In genomic region chr5:134312691-134313450, GRCm38 (mm10) we compare ENCODE assay signal across 7 mouse cellular contexts. TPM values are rescaled to one million over a fixed set of nuclear protein-coding genes. Genes with fewer than 3 reads are reported as not detected.
DNase-seq lines count a peak whose midpoint lies in the region; ATAC-seq and TF ChIP-seq lines count a peak whose summit lies in the region.

No protein-coding gene starts in this region.

- H3K4me1 ChIP-seq in testis, adult 2 months (ENCODE audit: control insufficient read depth, insufficient read depth, low read length): peaks cover 14% of the 10 kb centered on the region
- H3K4me1 ChIP-seq in cortical plate, adult 2 months (ENCODE audit: control insufficient read depth, insufficient read depth, low read length): peaks cover 1% of the 10 kb centered on the region; the same call in 1 of the 2 replicates
- H3K4me1 ChIP-seq in heart, embryonic 11.5 days (ENCODE audit: control insufficient read depth, insufficient read depth, low read length): peaks cover 22% of the 10 kb centered on the region
- peaks cover 17% of the 10 kb centered on the region for H3K4me1 ChIP-seq in kidney, postnatal 0 days (replicated peaks; ENCODE audit: insufficient read depth, low read length)
- H3K4me1 ChIP-seq in lung, embryonic 16.5 days (replicated peaks; ENCODE audit: control insufficient read depth, insufficient read depth, low read length): peaks cover 27% of the 10 kb centered on the region
- peaks cover 24% of the 10 kb centered on the region for H3K4me1 ChIP-seq in stomach, embryonic 14.5 days (ENCODE audit: control insufficient read depth, insufficient read depth, low read length)

- H3K27ac ChIP-seq in testis, adult 2 months (ENCODE audit: control insufficient read depth, insufficient read depth, low read depth, low read length): peak overlapping the region; percentile 97
- peak overlapping the region; percentile 76 for H3K27ac ChIP-seq in cortical plate, adult 2 months (ENCODE audit: insufficient read depth, low read length)
- H3K27ac ChIP-seq in heart, embryonic 11.5 days (ENCODE audit: low read depth, low read length): peak overlapping the region; percentile 100
- H3K27ac ChIP-seq in kidney, postnatal 0 days: peak overlapping the region; percentile 99
- H3K27ac ChIP-seq in lung, embryonic 16.5 days (ENCODE audit: low read length): peak overlapping the region; percentile 98
- peak overlapping the region; percentile 100 for H3K27ac ChIP-seq in stomach, embryonic 14.5 days (ENCODE audit: low read length)

- TF ChIP-seq CTCF in testis, adult 2 months (IDR thresholded peaks at IDR 0.05; ENCODE audit: control insufficient read depth, insufficient read depth, insufficient replicate concordance, low read depth, low read length): no peak
- no peak for TF ChIP-seq CTCF in cortical plate, adult 2 months (IDR thresholded peaks at IDR 0.05; ENCODE audit: extremely low read depth, insufficient read depth, low read length)
- no peak for TF ChIP-seq CTCF in kidney, postnatal 0 days (IDR thresholded peaks at IDR 0.05; ENCODE audit: low read depth)

- WGBS in heart, embryonic 11.5 days (ENCODE audit: insufficient replicate concordance): 6% methylated on average over 19 of the region's 19 CpGs
- 3% methylated on average over 19 of the region's 19 CpGs for WGBS in kidney, postnatal 0 days
- WGBS in lung, embryonic 16.5 days: 2% methylated on average over 19 of the region's 19 CpGs
- WGBS in stomach, embryonic 14.5 days: 3% methylated on average over 19 of the region's 19 CpGs

- H3K27me3 ChIP-seq in testis, adult 2 months (ENCODE audit: control insufficient read depth, insufficient read depth, low read length): no peaks in the 10 kb centered on the region
- no peaks in the 10 kb centered on the region for H3K27me3 ChIP-seq in heart, embryonic 11.5 days (ENCODE audit: control insufficient read depth, insufficient read depth, low read length)
- no peaks in the 10 kb centered on the region for H3K27me3 ChIP-seq in kidney, postnatal 0 days (ENCODE audit: insufficient read depth, low read length)
- H3K27me3 ChIP-seq in lung, embryonic 16.5 days (ENCODE audit: control insufficient read depth, insufficient read depth, low read depth, low read length): no peaks in the 10 kb centered on the region
- no peaks in the 10 kb centered on the region for H3K27me3 ChIP-seq in stomach, embryonic 14.5 days (ENCODE audit: control insufficient read depth, insufficient read depth, low read length)

- no peak for ATAC-seq in heart, embryonic 11.5 days (replicated peaks; ENCODE audit: insufficient number of reproducible peaks, low FRiP score, low TSS enrichment)
- no peak for ATAC-seq in kidney, postnatal 0 days (replicated peaks; ENCODE audit: low FRiP score, low read depth)
- no peak for ATAC-seq in lung, embryonic 16.5 days (ENCODE audit: low read depth)
- no peak for ATAC-seq in stomach, embryonic 14.5 days (ENCODE audit: insufficient number of reproducible peaks, insufficient read depth, low FRiP score, low read depth)

- H3K4me3 ChIP-seq in testis, adult 2 months (ENCODE audit: control insufficient read depth, low read depth, low read length): peak overlapping the region; percentile 95
- peak overlapping the region; percentile 100 for H3K4me3 ChIP-seq in cortical plate, adult 2 months (ENCODE audit: insufficient read depth, low read length)
- H3K4me3 ChIP-seq in heart, embryonic 11.5 days (ENCODE audit: low read depth, low read length): peak overlapping the region; percentile 89
- peak overlapping the region; percentile 85 for H3K4me3 ChIP-seq in kidney, postnatal 0 days (replicated peaks; ENCODE audit: low read depth, low read length)
- peak overlapping the region; percentile 68 for H3K4me3 ChIP-seq in lung, embryonic 16.5 days (ENCODE audit: low read length)
- peak overlapping the region; percentile 93 for H3K4me3 ChIP-seq in stomach, embryonic 14.5 days (ENCODE audit: low read depth, low read length)

- H3K36me3 ChIP-seq in testis, adult 2 months (ENCODE audit: control insufficient read depth, insufficient read depth, low read length): no peaks in the 10 kb centered on the region; the same call in 1 of the 2 replicates
- H3K36me3 ChIP-seq in heart, embryonic 11.5 days (ENCODE audit: control insufficient read depth, insufficient read depth, low read length): peaks cover 14% of the 10 kb centered on the region
- H3K36me3 ChIP-seq in kidney, postnatal 0 days (ENCODE audit: insufficient read depth, low read length): peaks cover 23% of the 10 kb centered on the region; the same call in 1 of the 2 replicates
- peaks cover 12% of the 10 kb centered on the region for H3K36me3 ChIP-seq in lung, embryonic 16.5 days (ENCODE audit: control insufficient read depth, insufficient read depth, low read length)
- peaks cover 25% of the 10 kb centered on the region for H3K36me3 ChIP-seq in stomach, embryonic 14.5 days (ENCODE audit: control insufficient read depth, insufficient read depth, low read length)

- DNase-seq in testis, postnatal 10 days (ENCODE audit: low spot score): no peak
- peak; percentile 69 for DNase-seq in kidney, postnatal 0 days (ENCODE audit: low spot score)

- no peak for TF ChIP-seq POLR2A in testis, adult 2 months (IDR thresholded peaks at IDR 0.05; ENCODE audit: control insufficient read depth, low read depth, low read length)
- TF ChIP-seq POLR2A in cortical plate, adult 2 months (IDR thresholded peaks at IDR 0.05; ENCODE audit: extremely low read depth, insufficient read depth, low read length): peak; percentile 48; the same call in 1 of the 2 replicates

- H3K9me3 ChIP-seq in heart, embryonic 11.5 days (replicated peaks; ENCODE audit: control insufficient read depth, low read length): no peaks in the 10 kb centered on the region
- H3K9me3 ChIP-seq in kidney, postnatal 0 days (replicated peaks; ENCODE audit: low read length): no peaks in the 10 kb centered on the region
- no peaks in the 10 kb centered on the region for H3K9me3 ChIP-seq in lung, embryonic 16.5 days (ENCODE audit: control insufficient read depth, low read length)
- H3K9me3 ChIP-seq in stomach, embryonic 14.5 days (ENCODE audit: control insufficient read depth, low read depth, low read length): no peaks in the 10 kb centered on the region

- peak overlapping the region; percentile 100 for H3K9ac ChIP-seq in heart, embryonic 11.5 days (ENCODE audit: low read depth, low read length)
- H3K9ac ChIP-seq in kidney, postnatal 0 days (ENCODE audit: low read depth, low read length): peak overlapping the region; percentile 98
- H3K9ac ChIP-seq in lung, embryonic 16.5 days (ENCODE audit: low read length): peak overlapping the region; percentile 92
- H3K9ac ChIP-seq in stomach, embryonic 14.5 days (replicated peaks; ENCODE audit: low read depth, low read length): peak overlapping the region; percentile 99

- H3K4me2 ChIP-seq in heart, embryonic 11.5 days: peak overlapping the region; percentile 84
- peak overlapping the region; percentile 74 for H3K4me2 ChIP-seq in kidney, postnatal 0 days (ENCODE audit: low read length)
- peak overlapping the region; percentile 64 for H3K4me2 ChIP-seq in lung, embryonic 16.5 days (ENCODE audit: low read depth, low read length)
- H3K4me2 ChIP-seq in stomach, embryonic 14.5 days (replicated peaks; ENCODE audit: low read depth, low read length): peak overlapping the region; percentile 60

RNA-seq across cellular contexts. Expression of gene Gtf2i, which starts 1.7 kb away (rescaled TPM):
- 79.9 and 84.4 TPM in 2 replicates for polyA plus RNA-seq in testis, adult 2 months (2012; rRNA removed)
- polyA plus RNA-seq in cortical plate, adult 2 months (2012; rRNA removed): 149 and 157 TPM in 2 replicates
- polyA plus RNA-seq in heart, embryonic 11.5 days (2014; fragmentation: Nextera tagmentation; extraction: Ambion mirVana): 136 and 137 TPM in 2 replicates
- polyA plus RNA-seq in kidney, postnatal 0 days (2015; fragmentation: Nextera tagmentation; extraction: Ambion mirVana): 145 and 157 TPM in 2 replicates
- polyA plus RNA-seq in lung, embryonic 16.5 days (2015; fragmentation: Nextera tagmentation; extraction: Ambion mirVana): 165 and 170 TPM in 2 replicates
- 178 and 184 TPM in 2 replicates for polyA plus RNA-seq in stomach, embryonic 14.5 days (2014; fragmentation: Nextera tagmentation; extraction: Ambion mirVana)
